ENCODE assay signal across 9 mouse cellular contexts in genomic region chr6:36903159-36903794, GRCm38 (mm10).
DNase-seq lines count a peak whose midpoint lies in the region; ATAC-seq and TF ChIP-seq lines count a peak whose summit lies in the region.
"Had no signal": no experiment of that assay in that cellular context is flagged by ENCODE, and none has a peak within 500 bp of the region (broad histone marks: within the 10 kb centered on the region; RNA-seq: fewer than 3 reads in every experiment).

No protein-coding gene starts in this region.

- WGBS in stomach, embryonic 16.5 days, result 33% methylated on average over 8 of the region's 8 CpGs
- 42% methylated on average over 8 of the region's 8 CpGs for WGBS in stomach, postnatal 0 days
- WGBS in forebrain, embryonic 16.5 days, result 10% methylated on average over 8 of the region's 8 CpGs
- 6% methylated on average over 8 of the region's 8 CpGs for WGBS in midbrain, embryonic 13.5 days
- 37% methylated on average over 8 of the region's 8 CpGs for WGBS in kidney, embryonic 14.5 days
- 55% methylated on average over 8 of the region's 8 CpGs for whole genome bisulfite sequencing in liver, embryonic 11.5 days

- TF ChIP-seq CTCF in stomach, postnatal 0 days (IDR thresholded peaks at IDR 0.05; ENCODE audit: low read depth), result no peak

- H3K27ac ChIP-seq in stomach, embryonic 16.5 days (ENCODE audit: low read length), result no peak overlapping the region
- no peak overlapping the region for H3K27ac ChIP-seq in stomach, postnatal 0 days (replicated peaks)
- peak overlapping the region; percentile 51 for H3K27ac ChIP-seq in forebrain, embryonic 16.5 days (ENCODE audit: low read length)
- peak overlapping the region; percentile 65 for H3K27ac ChIP-seq in midbrain, embryonic 13.5 days
- no peak overlapping the region for H3K27ac ChIP-seq in kidney, embryonic 14.5 days (ENCODE audit: low read depth, low read length)
- no peak overlapping the region for H3K27ac ChIP-seq in liver, embryonic 11.5 days (ENCODE audit: low read depth, low read length)
- H3K27ac ChIP-seq: liver, embryonic 14.5 days had no signal

- no peaks in the 10 kb centered on the region for H3K36me3 ChIP-seq in stomach, embryonic 16.5 days (ENCODE audit: control insufficient read depth, insufficient read depth, low read length)
- H3K36me3 ChIP-seq in stomach, postnatal 0 days (ENCODE audit: control insufficient read depth, insufficient read depth, low read length), result no peaks in the 10 kb centered on the region
- no peaks in the 10 kb centered on the region for H3K36me3 ChIP-seq in forebrain, embryonic 16.5 days (ENCODE audit: control insufficient read depth, insufficient read depth)
- H3K36me3 ChIP-seq in midbrain, embryonic 13.5 days, result no peaks in the 10 kb centered on the region
- H3K36me3 ChIP-seq in kidney, embryonic 14.5 days (ENCODE audit: control insufficient read depth, insufficient read depth, low read length), result no peaks in the 10 kb centered on the region
- no peaks in the 10 kb centered on the region for H3K36me3 ChIP-seq in liver, embryonic 11.5 days (ENCODE audit: control insufficient read depth, insufficient read depth, low read length)

- H3K27me3 ChIP-seq in stomach, embryonic 16.5 days (ENCODE audit: control insufficient read depth, insufficient read depth, low read length), result no peaks in the 10 kb centered on the region
- H3K27me3 ChIP-seq in stomach, postnatal 0 days (ENCODE audit: control insufficient read depth, insufficient read depth, low read length), result no peaks in the 10 kb centered on the region
- no peaks in the 10 kb centered on the region for H3K27me3 ChIP-seq in forebrain, embryonic 16.5 days (replicated peaks; ENCODE audit: control insufficient read depth, insufficient read depth, low read length)
- H3K27me3 ChIP-seq in midbrain, embryonic 13.5 days, result peaks cover 4% of the 10 kb centered on the region; the same call in 1 of the 2 replicates
- no peaks in the 10 kb centered on the region for H3K27me3 ChIP-seq in kidney, embryonic 14.5 days (ENCODE audit: control insufficient read depth, insufficient read depth, low read length)
- H3K27me3 ChIP-seq in liver, embryonic 11.5 days (replicated peaks; ENCODE audit: control insufficient read depth, insufficient read depth, low read length), result no peaks in the 10 kb centered on the region

- H3K9ac ChIP-seq in stomach, embryonic 16.5 days (ENCODE audit: low read length), result peak overlapping the region; percentile 23; the same call in 1 of the 2 replicates
- H3K9ac ChIP-seq in stomach, postnatal 0 days (ENCODE audit: low read length), result no peak overlapping the region
- H3K9ac ChIP-seq in forebrain, embryonic 16.5 days (replicated peaks; ENCODE audit: low read depth, low read length), result no peak overlapping the region
- 0 out of 2 replicates have a peak overlapping the region, but pooled peaks have one; percentile 15 for H3K9ac ChIP-seq in midbrain, embryonic 13.5 days (replicated peaks)
- no peak overlapping the region for H3K9ac ChIP-seq in kidney, embryonic 14.5 days (ENCODE audit: low read depth, low read length)
- no peak overlapping the region for H3K9ac ChIP-seq in liver, embryonic 11.5 days (ENCODE audit: low read depth, low read length)
- H3K9ac ChIP-seq: liver, embryonic 14.5 days had no signal

- no peak overlapping the region for H3K4me2 ChIP-seq in stomach, embryonic 16.5 days (ENCODE audit: low read depth, low read length)
- no peak overlapping the region for H3K4me2 ChIP-seq in stomach, postnatal 0 days (replicated peaks; ENCODE audit: low read depth)
- no peak overlapping the region for H3K4me2 ChIP-seq in forebrain, embryonic 16.5 days (ENCODE audit: low read length)
- H3K4me2 ChIP-seq in midbrain, embryonic 13.5 days (replicated peaks), result no peak overlapping the region
- no peak overlapping the region for H3K4me2 ChIP-seq in kidney, embryonic 14.5 days (replicated peaks; ENCODE audit: low read depth, low read length)
- no peak overlapping the region for H3K4me2 ChIP-seq in liver, embryonic 11.5 days

- no peak for TF ChIP-seq EP300 in stomach, postnatal 0 days (optimal IDR thresholded peaks at IDR 0.05)

- no peak overlapping the region for H3K4me3 ChIP-seq in stomach, embryonic 16.5 days (replicated peaks; ENCODE audit: low read length)
- H3K4me3 ChIP-seq in stomach, postnatal 0 days (ENCODE audit: low read depth, low read length), result no peak overlapping the region
- no peak overlapping the region for H3K4me3 ChIP-seq in forebrain, embryonic 16.5 days (replicated peaks; ENCODE audit: low read length)
- H3K4me3 ChIP-seq in midbrain, embryonic 13.5 days (replicated peaks), result no peak overlapping the region
- H3K4me3 ChIP-seq in kidney, embryonic 14.5 days (ENCODE audit: low read length), result no peak overlapping the region
- no peak overlapping the region for H3K4me3 ChIP-seq in liver, embryonic 11.5 days (ENCODE audit: low read depth, low read length)

- peaks cover 4% of the 10 kb centered on the region; the same call in 1 of the 2 replicates for H3K4me1 ChIP-seq in stomach, embryonic 16.5 days (ENCODE audit: control insufficient read depth, insufficient read depth, low read length)
- no peaks in the 10 kb centered on the region for H3K4me1 ChIP-seq in stomach, postnatal 0 days (replicated peaks; ENCODE audit: control insufficient read depth, insufficient read depth)
- peaks cover 10% of the 10 kb centered on the region for H3K4me1 ChIP-seq in forebrain, embryonic 16.5 days (replicated peaks; ENCODE audit: control insufficient read depth, insufficient read depth, low read length)
- H3K4me1 ChIP-seq in midbrain, embryonic 13.5 days (replicated peaks), result peaks cover 13% of the 10 kb centered on the region
- H3K4me1 ChIP-seq in kidney, embryonic 14.5 days (ENCODE audit: control insufficient read depth, insufficient read depth, low read length), result no peaks in the 10 kb centered on the region
- no peaks in the 10 kb centered on the region; the same call in 1 of the 2 replicates for H3K4me1 ChIP-seq in liver, embryonic 11.5 days (replicated peaks; ENCODE audit: control insufficient read depth, insufficient read depth, low read length)

- H3K9me3 ChIP-seq in stomach, embryonic 16.5 days (replicated peaks; ENCODE audit: control insufficient read depth, low read length), result no peaks in the 10 kb centered on the region
- no peaks in the 10 kb centered on the region for H3K9me3 ChIP-seq in stomach, postnatal 0 days (ENCODE audit: control insufficient read depth, low read length)
- H3K9me3 ChIP-seq in forebrain, embryonic 16.5 days (ENCODE audit: control insufficient read depth, low read length), result no peaks in the 10 kb centered on the region
- no peaks in the 10 kb centered on the region for H3K9me3 ChIP-seq in midbrain, embryonic 13.5 days
- no peaks in the 10 kb centered on the region for H3K9me3 ChIP-seq in kidney, embryonic 14.5 days (ENCODE audit: control insufficient read depth, low read length)
- H3K9me3 ChIP-seq in liver, embryonic 11.5 days (ENCODE audit: control insufficient read depth, low read length), result no peaks in the 10 kb centered on the region

- ATAC-seq in stomach, embryonic 16.5 days (ENCODE audit: insufficient read depth, low FRiP score), result no peak
- no peak for ATAC-seq in stomach, postnatal 0 days (ENCODE audit: low FRiP score, low TSS enrichment)
- ATAC-seq in forebrain, embryonic 16.5 days, result peak; percentile 61
- peak; percentile 77 for ATAC-seq in midbrain, embryonic 13.5 days
- no peak for ATAC-seq in megakaryocyte progenitor cell, adult 5-6 weeks (replicated peaks; ENCODE audit: poor library complexity)
- ATAC-seq in kidney, embryonic 14.5 days (ENCODE audit: low FRiP score, low TSS enrichment), result no peak
- no peak for ATAC-seq in liver, embryonic 11.5 days (replicated peaks; ENCODE audit: low FRiP score)

- no peak for DNase-seq in stomach, postnatal 0 days (ENCODE audit: low spot score)
- DNase-seq in liver, embryonic 11.5 days (ENCODE audit: low spot score), result no peak
- DNase-seq: gastrocnemius, postnatal 25 days had no signal

Comparison
In these comparisons a context has a peak if more than half of its experiments do, and no peak if none do; other contexts are left out.
1. H3K9ac ChIP-seq: peak in stomach, embryonic 16.5 days (single experiment) and midbrain, embryonic 13.5 days (single experiment); none in stomach, postnatal 0 days (single experiment), forebrain, embryonic 16.5 days (single experiment), kidney, embryonic 14.5 days (single experiment) and liver, embryonic 11.5 days (single experiment).
2. ATAC-seq: peak in forebrain, embryonic 16.5 days (single experiment) and midbrain, embryonic 13.5 days (single experiment); none in stomach, embryonic 16.5 days (single experiment), stomach, postnatal 0 days (single experiment), megakaryocyte progenitor cell, adult 5-6 weeks (single experiment), kidney, embryonic 14.5 days (single experiment) and liver, embryonic 11.5 days (single experiment).
3. H3K27ac ChIP-seq: peak in forebrain, embryonic 16.5 days (single experiment) and midbrain, embryonic 13.5 days (single experiment); none in stomach, embryonic 16.5 days (single experiment), stomach, postnatal 0 days (single experiment), kidney, embryonic 14.5 days (single experiment) and liver, embryonic 11.5 days (single experiment).